Mouse (Mus musculus) mesoderm, embryonic 11.5 days (tissue): ENCODE measurements around the gene Lin52.

ENCODE experiments used
- DNase-seq: peaks from one replicate; pipeline ENCODE4 v3.0.0-alpha.2; 2012; ENCODE audit warnings: low read depth, low spot score

Lin52 gene

DNA sequence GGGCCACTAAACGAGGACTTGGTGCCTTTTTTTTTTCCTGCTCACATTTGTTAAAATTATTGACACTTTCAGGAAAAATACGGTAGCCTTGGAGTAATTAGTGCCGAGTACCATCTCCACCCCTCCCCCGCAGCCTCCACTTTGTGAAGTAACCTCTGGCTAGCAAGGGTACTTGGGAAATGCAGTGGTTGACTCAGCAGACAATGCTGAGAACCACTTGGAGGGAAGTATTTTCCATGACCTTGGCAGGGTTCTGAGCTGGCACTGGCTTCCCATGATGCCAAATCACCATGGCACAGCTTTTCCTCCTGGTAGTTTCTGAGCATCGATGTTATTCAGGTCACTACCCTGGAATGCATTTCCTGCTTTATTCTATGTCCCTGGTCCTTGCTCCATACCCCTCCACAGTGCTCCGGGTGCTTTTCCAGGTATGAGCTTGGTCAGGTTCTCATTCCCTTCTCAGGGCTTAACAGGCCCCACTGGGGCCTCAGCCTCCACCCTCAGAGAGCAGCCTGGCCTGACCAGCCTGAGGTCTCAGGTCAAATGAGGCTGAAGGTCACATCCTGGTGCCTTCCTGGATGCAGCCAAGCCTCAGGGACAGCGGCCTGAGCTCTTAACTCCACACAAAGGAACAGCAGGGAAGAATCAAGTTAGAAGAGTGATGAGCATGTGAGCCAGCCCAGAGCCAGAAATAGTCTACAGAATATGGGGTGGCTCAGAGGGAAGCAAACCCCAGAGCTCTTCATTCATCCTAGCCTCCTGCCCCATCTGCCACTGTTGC lies 82.7 kb downstream of the Lin52 start:
- no peak for DNase-seq

DNA sequence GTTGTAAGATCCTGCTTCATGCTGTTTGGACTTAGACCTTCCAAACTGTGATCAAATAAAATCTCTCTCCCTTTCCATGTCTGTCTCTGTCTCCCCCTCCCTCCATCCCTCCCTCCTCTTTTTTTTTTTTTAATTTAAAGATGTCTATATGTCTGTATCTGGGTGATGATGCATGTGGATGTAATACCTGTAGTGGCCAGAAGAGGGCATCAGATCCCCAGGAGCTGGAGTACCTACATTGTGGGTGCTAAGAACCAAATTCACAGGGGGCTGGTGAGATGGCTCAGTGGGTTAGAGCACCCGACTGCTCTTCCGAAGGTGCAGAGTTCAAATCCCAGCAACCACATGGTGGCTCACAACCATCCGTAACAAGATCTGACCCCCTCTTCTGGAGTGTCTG lies 88.3 kb downstream of the Lin52 start:
- DNase-seq: peak; percentile 35

DNA sequence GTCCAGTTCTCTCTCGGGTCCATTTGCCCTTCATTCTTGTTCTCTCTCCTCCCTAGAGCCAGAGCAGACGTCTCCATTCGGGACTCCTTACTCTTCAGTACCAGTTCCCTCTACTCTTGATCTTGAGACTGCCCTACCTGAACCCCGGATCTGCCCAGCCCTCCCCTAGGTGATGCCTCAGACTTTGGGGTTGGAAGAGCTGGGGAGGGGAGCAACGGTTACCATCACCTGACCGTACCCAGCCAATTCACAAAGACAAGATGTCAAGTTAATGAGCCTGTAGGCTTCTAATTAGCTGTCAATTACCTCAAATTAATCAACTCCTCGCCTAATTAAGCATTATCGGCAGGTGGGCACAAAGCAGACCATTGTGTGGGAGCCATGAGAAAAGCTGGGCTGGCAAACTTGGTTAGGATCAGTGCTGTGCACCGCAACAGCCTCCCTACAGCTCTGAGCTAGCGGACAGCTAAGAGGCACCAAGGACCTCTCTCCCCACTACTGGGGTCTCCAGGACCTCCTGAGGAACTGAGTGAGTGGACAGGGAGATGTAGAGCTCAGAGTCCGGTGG lies 90.3 kb downstream of the Lin52 start:
- no peak for DNase-seq

DNA sequence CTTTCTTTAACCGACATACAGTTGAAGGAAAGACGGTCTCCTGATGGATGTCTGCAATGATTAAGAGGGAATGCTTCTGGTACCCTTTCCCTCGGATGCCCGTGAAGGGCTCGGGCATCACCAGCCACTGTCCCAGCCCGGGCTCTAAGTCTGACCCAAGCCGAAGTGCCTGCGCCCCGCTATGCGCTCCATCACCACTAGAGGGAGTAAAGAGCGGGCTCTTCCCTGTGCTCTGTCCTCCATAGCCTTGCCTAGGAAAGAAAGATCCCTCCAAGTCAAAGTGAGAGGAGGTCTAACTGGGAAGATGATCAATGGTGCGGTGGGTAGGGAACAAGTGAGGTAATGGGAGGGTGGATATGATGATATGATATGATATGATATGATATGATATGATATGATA lies 94.8 kb downstream of the Lin52 start:
- DNase-seq: peak; percentile 81

DNA sequence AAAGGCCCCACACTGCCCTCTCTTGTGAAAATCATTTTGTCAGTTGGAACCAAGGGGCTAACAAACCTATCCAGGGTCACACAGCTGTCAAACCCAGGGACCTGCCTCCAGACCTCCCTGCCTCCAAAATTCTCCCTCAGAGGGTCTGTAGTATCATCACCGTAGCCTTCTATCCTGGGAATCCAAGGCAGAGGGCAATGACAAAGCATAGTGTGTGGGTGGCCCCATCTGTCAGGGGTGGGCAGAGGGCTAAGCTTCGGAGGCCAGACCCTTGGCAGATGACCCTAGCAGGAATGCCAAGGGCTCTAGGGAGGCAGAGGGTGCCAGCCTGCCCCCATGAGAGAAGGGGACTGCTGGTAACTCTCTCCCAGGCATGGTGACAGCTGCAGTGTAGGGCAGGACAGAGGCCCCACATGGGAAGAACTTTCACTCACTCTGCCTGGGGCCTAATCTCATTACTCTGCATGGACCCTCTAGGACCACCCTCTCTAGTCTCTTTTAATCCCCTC lies 95.4 kb downstream of the Lin52 start:
- DNase-seq: no peak

DNA sequence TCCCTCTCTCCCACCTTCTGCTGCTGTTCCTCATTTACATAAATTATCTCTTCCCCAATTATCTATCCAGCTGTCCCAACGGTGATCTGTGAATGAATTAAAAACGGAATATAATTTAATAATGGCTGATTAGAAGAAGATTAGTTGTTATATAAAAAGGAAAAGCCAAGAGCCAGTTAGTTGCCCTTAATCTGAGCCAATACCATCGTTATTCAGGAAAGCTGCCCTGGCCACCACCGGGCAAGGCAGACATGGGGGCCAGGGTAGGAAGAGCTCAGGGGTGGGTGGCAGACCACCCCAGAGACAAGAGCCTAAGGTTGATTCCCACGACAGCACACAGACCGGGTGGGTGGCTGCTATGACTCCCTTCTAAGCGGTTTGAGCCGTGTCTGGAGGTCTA lies 97.0 kb downstream of the Lin52 start:
- no peak for DNase-seq

DNA sequence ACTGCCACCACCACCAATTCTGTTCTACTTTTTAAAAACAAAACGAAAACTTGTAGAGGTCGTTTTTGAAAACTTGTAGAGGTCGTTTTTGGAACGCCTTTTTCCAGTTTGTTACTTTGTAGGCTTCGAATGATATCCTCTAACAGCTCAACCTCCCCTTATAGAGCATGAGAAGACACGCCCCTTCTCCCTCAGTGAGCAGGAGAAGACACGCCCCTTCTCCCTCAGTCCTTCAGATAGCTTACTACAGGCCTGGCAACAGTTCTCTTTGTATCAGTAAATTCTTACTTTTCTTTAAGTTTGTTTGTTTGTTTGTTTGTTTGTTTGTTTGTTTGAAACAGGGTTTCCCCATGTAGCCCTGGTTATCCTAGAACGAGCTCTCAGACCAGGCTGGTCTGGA lies 104.0 kb downstream of the Lin52 start:
- no peak for DNase-seq

DNA sequence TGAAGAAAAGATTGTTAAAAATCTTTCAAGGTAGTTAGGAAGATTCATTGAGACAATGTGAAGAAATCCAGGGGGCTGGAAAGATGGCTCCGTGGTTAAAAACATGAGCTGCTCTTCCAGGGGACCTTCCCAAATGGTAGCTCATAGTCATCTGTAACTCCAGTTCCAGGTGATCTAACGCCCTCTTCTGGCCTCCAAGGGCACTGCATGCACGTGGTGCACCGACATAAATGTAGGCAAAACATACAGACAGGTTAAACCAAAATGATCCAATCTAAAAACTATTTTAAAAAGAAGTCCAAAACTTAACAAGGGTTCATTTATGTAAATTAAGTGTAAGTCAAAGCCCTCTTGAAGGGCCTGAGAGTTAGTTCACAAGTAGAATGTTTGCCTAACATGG lies 111.3 kb downstream of the Lin52 start:
- DNase-seq: no peak

DNA sequence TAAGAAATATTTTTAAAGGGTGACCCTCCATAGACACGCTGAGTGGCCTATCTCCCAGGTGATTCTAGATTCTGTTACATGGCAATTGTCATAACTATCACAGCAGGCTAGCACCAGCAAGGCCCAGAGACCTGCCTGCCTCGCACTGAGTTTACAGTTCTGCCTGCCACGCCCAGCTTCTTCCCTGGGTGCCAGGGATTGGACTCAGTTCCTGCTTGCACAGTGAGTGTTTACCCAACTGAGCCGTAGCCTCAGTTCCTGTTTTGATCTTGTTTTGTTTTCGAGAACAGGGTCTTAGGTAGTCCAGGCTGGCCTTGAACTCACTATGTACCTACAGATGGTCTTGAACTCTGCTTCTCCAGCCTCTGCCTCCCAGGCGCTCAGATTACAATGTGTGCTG lies 116.4 kb downstream of the Lin52 start:
- DNase-seq: no peak

DNA sequence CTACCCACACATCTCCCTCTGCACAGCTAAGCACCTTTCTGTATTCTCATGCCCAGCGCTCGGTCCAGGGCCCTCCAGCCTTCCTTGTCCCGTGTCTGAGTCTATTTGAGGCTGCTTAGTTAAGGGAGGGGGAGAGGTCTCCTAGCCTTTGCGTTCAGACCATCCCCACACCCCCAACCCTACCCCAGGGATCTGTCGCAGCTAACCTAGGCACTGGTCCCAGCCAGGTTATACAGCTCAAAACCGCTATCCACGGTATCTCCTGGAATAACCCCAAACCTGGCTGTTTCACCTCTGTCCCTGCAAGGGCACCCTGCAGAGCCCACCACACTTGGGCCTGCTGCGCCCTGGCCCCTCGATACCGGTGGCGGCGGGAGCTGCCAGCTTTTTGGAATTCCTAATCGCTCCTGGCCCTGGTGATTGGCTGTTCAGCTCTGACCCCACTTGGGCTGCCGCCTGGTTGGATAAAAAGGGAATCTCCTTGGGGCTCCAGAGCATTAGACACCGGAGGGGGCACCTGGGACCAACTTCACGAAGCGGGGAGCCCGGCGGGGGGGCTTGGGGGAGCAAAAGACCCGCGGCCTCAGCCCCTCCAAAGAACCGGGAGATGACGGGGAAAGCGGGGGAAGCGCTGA lies 118.2 kb downstream of the Lin52 start, which contains the start of gene Vsx2:
Vsx2 (plus strand) TSS at position 427 of the 635 bp plus-strand sequence.
- no peak for DNase-seq

DNA sequence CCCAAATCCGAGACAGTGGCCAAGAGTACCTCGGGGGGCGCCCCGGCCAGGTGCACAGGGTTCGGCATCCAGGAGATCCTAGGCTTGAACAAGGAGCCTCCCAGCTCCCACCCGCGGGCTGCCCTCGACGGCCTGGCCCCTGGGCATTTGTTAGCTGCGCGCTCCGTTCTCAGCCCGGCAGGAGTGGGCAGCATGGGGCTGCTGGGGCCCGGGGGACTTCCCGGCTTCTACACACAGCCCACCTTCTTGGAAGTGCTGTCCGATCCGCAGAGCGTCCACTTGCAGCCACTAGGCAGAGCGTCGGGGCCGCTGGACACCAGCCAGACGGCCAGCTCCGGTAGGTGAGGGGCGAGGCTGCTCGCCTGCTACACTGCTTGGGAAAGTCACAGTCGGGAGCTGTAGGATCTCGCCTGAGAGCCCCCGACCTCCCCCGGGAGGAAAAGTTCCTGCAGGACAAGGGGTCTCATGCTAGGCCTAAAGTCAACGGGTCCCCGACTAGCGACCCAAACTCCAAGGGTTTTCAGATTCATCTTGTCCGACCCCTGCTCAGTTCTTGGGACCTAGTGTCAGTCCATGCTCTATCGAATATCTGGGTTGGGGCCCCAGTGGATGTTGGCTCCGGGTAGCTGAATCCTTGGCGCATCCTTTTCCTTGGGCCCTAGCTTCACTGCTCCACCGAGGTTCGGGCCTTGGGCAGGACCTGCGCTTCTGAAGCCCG lies 118.9 kb downstream of the Lin52 start:
- no peak for DNase-seq

DNA sequence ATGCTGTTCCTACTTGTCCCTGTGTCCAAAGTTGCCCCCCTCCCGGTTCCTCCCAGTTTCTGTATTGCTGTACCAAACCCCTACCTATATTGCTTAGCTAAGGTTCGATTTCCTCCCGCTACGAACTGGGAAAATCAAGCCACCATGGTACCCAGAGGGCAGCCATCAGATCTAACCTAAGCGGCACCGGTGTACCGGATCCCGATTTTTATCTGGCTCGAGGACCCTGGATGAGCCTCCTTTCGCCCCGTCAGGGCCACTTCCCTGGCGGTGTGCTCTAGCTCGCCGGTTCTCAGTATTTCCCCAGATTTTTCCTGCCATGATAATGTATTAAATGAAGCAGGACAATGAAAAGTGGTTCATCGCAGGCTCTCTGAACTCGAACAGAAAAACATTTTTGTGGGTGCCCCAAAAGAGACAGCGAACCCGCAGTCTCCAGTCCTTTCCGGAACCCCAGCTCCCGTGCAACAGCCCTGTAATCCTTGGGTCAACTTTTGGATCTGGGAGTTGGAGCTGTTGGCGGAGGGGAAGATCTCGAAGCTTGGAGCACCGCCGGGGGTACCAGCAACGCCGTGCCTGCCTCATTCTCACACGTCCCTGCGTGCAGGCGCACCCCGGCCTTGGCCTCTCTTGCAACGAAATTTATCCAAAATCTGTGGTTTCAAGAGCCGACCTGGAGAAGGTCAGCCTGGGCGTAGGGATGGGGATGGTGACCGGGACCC lies 119.6 kb downstream of the Lin52 start:
- no peak for DNase-seq

DNA sequence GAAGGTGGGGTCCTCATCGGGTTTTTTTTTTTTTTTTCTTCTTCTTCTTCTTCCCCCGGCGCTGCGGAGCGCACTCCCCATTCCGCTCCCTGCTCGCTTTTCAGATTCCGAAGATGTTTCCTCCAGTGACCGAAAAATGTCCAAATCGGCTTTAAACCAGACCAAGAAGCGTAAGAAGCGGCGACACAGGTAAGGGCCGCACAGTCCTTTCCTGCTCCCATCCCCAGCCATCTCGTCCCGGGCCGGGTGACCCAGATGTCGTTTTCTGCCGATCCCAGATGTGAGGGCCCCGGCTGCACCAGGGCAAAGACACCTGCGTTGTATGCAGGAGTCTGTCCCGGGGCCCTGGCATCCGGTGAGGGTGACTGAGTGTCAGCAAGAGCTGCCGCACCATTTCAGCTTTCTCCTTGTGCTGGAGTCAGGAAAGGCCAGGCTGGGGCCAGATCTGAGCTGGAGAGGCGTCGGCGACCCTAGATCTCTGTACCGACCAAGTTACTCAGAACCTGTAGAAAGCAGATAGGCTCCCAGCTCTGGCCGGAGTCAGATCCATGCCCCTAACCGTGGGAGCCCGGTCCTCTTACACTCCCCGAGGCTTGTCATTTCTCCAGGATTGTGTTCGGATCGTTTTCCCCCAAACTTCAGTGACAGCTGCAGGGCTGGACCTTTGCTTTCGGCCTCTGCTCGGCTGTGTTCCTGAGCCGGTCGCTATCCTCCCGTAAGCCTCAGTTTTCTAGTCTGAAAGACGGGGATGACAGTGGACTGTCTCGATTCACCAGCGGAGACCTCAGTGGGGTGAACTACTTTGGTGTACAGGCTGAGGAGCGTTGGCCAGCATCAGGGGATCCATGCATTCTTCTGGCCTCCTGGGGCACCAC lies 120.5 kb downstream of the Lin52 start:
- DNase-seq: no peak

DNA sequence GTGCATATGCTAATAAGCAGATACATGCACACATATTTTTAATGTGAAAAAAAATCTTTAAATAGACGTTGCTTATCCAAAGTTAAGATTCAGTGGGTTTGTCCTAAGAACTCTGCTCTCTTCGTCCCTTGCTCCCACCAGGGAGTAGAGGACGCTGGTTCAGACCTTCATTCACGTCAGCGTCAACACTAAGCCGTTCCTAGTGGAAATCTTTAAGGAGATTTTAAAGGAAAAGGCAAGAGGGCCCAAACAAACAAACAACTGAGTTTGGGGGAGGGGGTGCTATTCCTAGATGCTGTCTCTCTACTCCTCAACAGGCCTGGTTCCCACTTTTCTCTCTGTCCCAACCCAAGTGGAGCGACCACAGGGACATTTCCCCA lies 121.1 kb downstream of the Lin52 start:
- DNase-seq: no peak

DNA sequence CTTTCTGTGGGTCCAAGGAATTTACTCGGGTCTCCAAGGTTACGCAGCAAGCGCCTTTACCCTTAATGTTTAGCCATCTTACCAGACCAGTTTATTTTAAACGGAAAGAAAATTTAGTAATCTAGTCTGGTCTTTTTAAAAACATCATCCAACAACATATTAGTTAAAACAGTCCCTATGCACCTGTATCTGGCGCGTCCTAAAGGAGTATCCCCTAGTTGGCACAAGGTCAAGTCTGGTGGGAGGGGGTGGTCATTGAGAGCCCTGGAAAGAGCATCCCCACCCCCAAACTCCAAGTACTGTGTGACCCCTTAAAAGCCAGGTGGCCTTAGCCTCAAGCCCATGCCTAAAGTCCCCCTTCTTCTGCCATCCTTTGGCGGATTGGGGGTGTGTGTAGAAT lies 121.9 kb downstream of the Lin52 start:
- no peak for DNase-seq

DNA sequence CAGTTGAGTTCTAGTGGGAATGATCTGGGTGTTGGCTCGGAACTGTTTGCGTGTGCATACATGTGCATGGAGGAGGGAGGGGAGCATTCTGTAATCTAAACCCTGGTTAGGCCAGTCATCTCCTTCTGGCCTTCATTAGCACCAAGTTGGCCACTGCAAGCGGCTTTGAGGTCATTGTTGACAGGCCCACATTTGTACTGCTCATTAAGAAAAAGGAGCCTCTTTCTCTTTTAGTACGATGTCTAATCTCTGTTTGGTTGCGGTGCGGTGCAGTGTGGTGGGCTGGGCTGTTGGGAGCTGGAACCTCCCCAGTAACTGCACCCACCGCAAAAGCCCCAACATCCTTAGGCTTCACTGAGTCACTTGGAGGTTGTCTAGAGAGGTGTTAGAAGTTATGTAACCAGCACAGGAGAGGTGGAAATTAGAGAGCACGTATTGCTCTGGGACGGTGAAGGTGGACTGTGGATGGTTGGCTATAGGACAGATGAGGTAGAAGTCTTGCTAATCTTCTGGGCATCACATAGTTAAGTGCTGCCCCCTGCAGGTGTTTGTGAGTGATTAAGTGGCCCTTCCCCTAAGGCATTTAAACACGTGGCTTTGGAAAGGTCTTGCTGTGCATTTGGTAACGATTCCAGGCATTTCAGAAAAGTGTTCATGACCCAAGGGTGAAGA lies 126.7 kb downstream of the Lin52 start:
- DNase-seq: no peak

DNA sequence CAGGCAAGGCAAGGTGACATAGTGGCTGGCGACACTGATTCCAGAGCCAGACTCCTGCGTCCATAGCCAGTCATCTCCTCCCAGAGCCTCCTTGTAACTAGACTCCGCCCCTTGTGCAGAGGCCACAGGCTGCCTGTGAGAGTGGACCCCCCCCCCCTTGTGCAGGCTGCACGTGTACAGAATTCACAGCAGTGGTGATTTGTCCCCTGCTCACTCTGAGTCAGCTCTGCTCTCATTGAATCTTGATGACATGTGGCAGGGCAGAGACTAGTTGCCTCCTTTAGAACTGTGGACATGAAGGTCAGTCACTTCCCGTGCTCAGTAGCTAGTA lies 127.2 kb downstream of the Lin52 start:
- DNase-seq: no peak

DNA sequence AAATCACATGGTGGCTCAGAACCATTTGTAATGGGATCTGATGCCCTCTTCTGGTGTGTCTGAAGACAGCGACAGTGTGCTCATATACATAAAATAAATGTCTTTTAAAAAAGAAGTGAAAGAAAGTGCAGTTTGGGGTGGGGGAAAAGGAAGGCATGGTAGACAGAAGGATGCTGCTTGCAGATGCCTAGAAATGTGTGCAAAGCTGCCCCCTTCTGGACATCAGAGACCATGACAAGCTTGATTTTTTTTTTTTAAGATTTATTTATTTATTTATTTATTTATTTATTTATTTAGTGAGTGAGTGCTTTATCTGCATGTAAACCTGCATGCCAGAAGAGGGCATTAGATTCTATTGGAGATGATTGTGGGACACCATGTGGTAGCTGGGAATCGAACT lies 130.1 kb downstream of the Lin52 start:
- no peak for DNase-seq

DNA sequence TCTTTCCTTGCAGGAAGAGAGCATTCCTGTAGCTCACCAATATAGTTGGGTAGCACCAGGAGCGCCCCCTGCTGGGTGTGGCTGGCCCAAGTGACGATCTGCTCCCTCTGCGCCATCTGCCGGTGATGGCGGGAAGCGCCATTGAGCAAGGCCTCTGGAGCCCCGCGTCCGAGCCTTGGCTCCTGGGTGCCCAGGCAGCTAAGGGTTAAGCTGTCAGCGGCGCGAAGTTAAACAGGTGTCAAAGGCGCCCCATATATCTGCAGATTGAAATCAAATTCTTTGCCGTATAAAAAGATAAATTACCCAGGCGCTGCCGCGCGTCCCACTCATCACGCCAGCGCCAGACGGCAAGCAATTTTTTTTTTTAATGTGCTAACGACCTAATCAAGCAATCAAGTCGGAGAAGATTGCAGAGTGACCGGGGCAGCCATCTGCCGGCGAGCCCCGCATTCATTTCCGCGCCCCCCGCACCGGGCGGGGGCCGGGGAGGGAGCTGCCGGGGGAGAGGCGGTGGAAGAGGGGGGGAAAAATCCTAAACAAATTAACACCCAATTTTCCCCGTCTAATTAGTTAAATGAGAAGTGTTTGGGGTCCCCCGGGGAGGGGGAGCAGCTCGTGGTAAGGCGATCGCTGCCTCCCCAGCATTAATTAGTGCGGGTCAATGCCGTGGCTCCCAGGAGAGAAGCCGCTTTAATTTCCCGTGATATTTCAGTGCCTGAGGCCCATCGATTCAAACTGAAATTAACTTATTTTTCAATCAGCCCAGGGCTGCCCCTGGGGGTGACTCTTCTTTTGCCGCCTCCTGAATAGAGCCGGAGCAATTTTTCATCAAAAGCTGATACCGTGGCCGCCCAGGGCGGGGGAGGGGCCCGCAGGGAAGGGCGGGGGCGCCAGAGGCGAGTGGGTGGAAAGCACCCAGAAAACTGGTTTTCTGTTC lies 138.9 kb downstream of the Lin52 start:
- peak; percentile 94 for DNase-seq
